Mouse (Mus musculus) kidney, adult 10 weeks (tissue): ENCODE measurements around the gene Hmcn2. TPM values are rescaled to one million over a fixed set of nuclear protein-coding genes. Genes with fewer than 3 reads are reported as not detected.

Source experiments
- polyA plus RNA-seq: library from polyadenylated mRNA; stranded (reverse); fragments of 350-450 nt; fragmentation: Illumina TruSeq; extraction: RNeasy Lipid Tissue Mini Kit (QIAGEN cat#74804); gene quantifications from one replicate; pipeline ENCODE4 v1.2.3, GENCODE M21; 2014; ENCODE audit warnings: low read depth, low replicate concordance

Hmcn2 gene
- polyA plus RNA-seq, result not detected

GRCm38 (mm10) chr2:31314007-31314465 is at the start of gene Hmcn2:
Gene Hmcn2 (plus strand): TSS chr2:31314415.

GRCm38 (mm10) chr2:31469931-31470682 is 155.9 kb downstream of the Hmcn2 start, which contains the start of gene Ass1:
Gene Ass1 (plus strand): TSS chr2:31470207.

Other genes starting within 250 kb of the Hmcn2 start
- 23.0 TPM for gene Fnbp1, start 172.4 kb upstream of the Hmcn2 start, polyA plus RNA-seq
- 27.7 TPM for gene Gpr107, start 162.1 kb upstream of the Hmcn2 start, polyA plus RNA-seq
- 0.49 TPM for gene Ncs1, start 68.6 kb upstream of the Hmcn2 start, polyA plus RNA-seq
- 106 TPM for gene Ass1, start 155.8 kb downstream of the Hmcn2 start, polyA plus RNA-seq